Mouse (Mus musculus): ENCODE measurements around the gene Hmox1. TPM values are rescaled to one million over a fixed set of nuclear protein-coding genes. Genes with fewer than 3 reads are reported as not detected.

Gene Hmox1
- 25.4 and 27.1 TPM in 2 replicates for total RNA-seq (2015)
- 42.3 and 49.8 TPM in 2 replicates for total RNA-seq (2017)

GRCm38 (mm10) chr8:75093399-75094156, at the start of gene Hmox1:
Gene Hmox1 (plus strand): TSS chr8:75093621.
- peak; percentile 91 for ATAC-seq (ENCODE audit: poor library complexity, severe bottlenecking)

DNA sequence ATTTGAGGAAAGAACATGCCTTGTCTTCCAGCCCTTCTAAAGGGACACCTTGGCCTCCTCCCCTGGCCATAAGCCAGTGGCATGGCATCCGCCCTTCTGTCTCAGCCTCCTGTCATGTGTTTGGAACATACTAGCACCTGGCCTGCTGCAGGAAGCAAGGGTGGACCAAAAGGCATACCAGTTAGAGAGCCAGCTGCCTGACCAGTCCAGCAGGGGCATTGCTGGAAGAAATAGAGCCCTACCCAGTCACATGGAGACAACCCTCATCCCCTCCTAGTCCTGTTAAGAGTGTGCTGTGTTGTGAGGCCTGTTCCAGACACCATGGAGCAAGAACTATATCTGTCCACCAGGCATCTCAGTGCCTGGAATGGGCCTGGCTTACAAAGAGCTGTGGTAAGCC, 47.1 kb upstream of the Hmox1 start:
- ATAC-seq (ENCODE audit: poor library complexity, severe bottlenecking): no peak

- ATAC-seq (ENCODE audit: poor library complexity, severe bottlenecking): no peak
These were observed 45.6 kb upstream of the Hmox1 start for GRCm38 (mm10) chr8:75047784-75048183.

GRCm38 (mm10) chr8:75053342-75053741, 40.1 kb upstream of the Hmox1 start:
- 0 out of 2 replicates have a peak, but pooled peaks have one; percentile 39 for ATAC-seq (ENCODE audit: poor library complexity, severe bottlenecking)

DNA sequence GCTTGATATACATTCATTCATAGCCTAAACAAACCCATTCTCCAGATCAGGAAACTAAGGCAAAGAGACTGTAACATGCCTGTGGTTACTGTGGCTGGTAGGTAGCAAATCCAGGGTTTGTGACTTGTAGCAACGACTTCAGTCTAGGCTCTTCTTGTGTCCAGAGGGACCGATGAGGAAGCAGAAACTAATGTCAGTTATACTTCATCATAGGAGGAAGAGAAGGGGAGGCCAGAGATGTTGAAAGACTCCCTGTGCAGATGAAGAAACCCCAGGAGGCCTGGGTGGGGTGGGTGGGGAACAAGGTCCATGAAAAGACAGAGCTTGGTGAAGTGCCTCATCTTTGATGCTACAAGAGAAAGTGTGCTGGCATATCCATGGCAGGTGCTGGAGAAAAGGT, 37.7 kb upstream of the Hmox1 start:
- ATAC-seq (ENCODE audit: poor library complexity, severe bottlenecking): peak; percentile 87

- no peak for ATAC-seq (ENCODE audit: poor library complexity, severe bottlenecking)
These were observed 33.4 kb upstream of the Hmox1 start for GRCm38 (mm10) chr8:75060022-75060421.

- ATAC-seq (ENCODE audit: poor library complexity, severe bottlenecking): no peak
These were observed 32.6 kb upstream of the Hmox1 start for GRCm38 (mm10) chr8:75060815-75061214.

GRCm38 (mm10) chr8:75063290-75063689, 30.1 kb upstream of the Hmox1 start:
- peak; percentile 58 for ATAC-seq (ENCODE audit: poor library complexity, severe bottlenecking)

- ATAC-seq (ENCODE audit: poor library complexity, severe bottlenecking): no peak
These were observed 28.6 kb upstream of the Hmox1 start for GRCm38 (mm10) chr8:75064790-75065189.

DNA sequence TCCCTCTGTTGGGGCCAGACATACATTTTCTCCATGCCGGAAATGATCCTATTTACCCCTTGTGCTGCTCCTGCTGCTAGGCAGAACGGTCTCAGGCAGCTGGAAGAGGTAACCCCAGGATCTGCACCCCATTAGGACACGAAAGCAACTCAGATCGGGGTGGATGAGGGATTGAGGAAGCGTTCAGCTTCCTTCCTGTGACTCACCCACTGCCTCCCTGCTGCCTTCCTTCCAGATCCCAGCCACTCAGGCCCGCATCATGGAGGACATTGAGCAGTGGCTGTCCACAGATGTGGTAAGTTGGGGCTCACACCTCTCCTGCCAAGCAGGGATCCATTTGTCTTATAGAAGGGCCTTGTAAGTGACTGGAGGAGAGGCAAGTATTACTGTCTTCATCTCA, 26.1 kb upstream of the Hmox1 start:
- peak; percentile 74 for ATAC-seq (ENCODE audit: poor library complexity, severe bottlenecking)

GRCm38 (mm10) chr8:75070297-75070696, 23.1 kb upstream of the Hmox1 start:
- ATAC-seq (ENCODE audit: poor library complexity, severe bottlenecking): no peak

GRCm38 (mm10) chr8:75071627-75072346, 21.6 kb upstream of the Hmox1 start:
- ATAC-seq (ENCODE audit: poor library complexity, severe bottlenecking): peak; percentile 83

- ATAC-seq (ENCODE audit: poor library complexity, severe bottlenecking): no peak
These were observed 18.5 kb upstream of the Hmox1 start for GRCm38 (mm10) chr8:75074876-75075275.

DNA sequence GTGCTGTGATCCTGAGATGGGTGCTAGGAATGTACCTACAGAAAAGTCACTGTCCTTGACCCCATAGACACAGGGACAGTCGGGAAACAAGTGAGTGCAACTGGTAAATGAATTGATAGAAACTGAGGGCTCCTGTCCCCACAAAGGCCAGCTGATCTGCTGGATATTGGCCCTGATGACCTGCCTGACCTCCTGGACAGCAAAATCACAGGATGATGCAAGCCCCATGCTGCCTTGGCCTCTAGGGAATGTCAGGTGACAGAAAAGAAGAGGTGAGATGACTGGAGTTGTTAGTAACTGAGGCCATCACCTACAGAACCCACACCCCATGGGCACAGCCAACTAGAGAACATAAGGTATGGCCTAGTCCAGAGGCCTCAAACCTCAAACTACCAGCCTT, 15.2 kb upstream of the Hmox1 start:
- no peak for ATAC-seq (ENCODE audit: poor library complexity, severe bottlenecking)

- no peak for ATAC-seq (ENCODE audit: poor library complexity, severe bottlenecking)
These were observed 14.6 kb upstream of the Hmox1 start for GRCm38 (mm10) chr8:75078851-75079250.

GRCm38 (mm10) chr8:75081364-75082040, 11.9 kb upstream of the Hmox1 start:
- ATAC-seq (ENCODE audit: poor library complexity, severe bottlenecking): peak; percentile 51

GRCm38 (mm10) chr8:75082181-75082805, 11.1 kb upstream of the Hmox1 start:
- ATAC-seq (ENCODE audit: poor library complexity, severe bottlenecking): no peak

GRCm38 (mm10) chr8:75083846-75084245, 9.6 kb upstream of the Hmox1 start:
- ATAC-seq (ENCODE audit: poor library complexity, severe bottlenecking): peak; percentile 77

- no peak for ATAC-seq (ENCODE audit: poor library complexity, severe bottlenecking)
These were observed 8.9 kb upstream of the Hmox1 start for GRCm38 (mm10) chr8:75084382-75085064.

DNA sequence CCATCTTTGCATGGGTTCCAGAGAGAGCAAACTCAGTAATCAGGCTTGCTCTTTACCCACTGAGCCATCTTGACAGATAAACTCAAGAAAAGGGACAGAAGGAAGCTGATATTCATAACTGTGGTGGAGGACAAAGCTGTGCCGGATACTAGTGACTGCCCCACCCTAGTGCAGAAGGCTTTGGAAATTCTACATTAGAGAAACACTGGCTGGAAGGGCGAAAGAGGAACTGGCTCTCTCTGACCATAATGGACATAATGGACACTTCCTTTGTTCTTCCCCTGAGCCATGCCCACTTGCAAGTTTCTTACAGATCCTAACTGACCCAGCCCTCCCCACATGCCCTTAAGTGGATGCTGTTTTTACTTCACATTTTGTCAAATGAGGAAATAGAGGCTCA, 7.4 kb upstream of the Hmox1 start:
- ATAC-seq (ENCODE audit: poor library complexity, severe bottlenecking): peak; percentile 57

DNA sequence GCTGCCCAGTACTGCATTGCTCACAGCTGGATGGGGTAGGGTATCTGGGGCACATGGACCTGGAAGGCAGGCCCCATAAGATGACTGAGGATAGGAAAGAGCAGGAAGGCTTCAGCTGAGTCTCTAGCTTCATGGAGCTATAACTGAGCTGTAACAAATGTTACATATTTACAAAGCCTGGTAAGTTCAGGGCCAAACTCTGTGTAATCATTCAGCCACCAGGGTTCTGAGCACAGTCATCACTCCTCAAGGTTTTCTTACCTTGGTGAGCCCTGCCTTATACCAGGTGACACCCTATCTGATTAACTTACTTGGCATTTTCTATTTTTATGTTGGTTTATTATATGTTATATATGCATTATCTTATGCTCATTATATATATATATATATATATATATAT, 6.3 kb upstream of the Hmox1 start:
- ATAC-seq (ENCODE audit: poor library complexity, severe bottlenecking): no peak
